23 mouse cellular contexts compared by ENCODE assay signal in the genomic region with DNA sequence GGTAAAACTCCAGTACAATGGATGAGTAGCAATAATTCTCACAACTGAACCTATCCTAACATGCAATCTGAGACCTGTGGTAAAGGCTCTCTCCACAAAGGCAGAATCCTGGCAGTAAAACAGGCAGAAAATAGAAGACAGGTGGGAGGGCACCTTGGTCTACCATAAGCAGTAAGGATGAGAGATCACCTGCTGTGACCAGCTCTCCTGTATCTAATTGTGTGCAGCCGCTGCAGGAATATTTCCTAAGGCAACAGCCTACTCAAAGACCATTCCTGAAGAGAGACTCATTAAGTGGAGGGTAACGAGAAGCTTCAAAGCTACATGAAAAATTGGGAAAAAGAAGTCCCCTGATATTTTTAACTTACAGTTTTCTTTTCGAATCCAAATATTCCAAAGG.
"Had no signal": no experiment of that assay in that cellular context is flagged by ENCODE, and none has a peak within 500 bp of the region (broad histone marks: within the 10 kb centered on the region; RNA-seq: fewer than 3 reads in every experiment).

No protein-coding gene starts in this region.

- H3K9me3 ChIP-seq: limb, embryonic 10.5 days; limb, embryonic 13.5 days; liver, embryonic 12.5 days; liver, embryonic 15.5 days; lung, embryonic 15.5 days; midbrain, embryonic 10.5 days had no signal

- H3K9ac ChIP-seq: limb, embryonic 13.5 days; liver, embryonic 12.5 days; liver, embryonic 15.5 days; lung, embryonic 15.5 days had no signal

- H3K27me3 ChIP-seq: limb, embryonic 13.5 days; liver, embryonic 12.5 days; liver, embryonic 15.5 days; lung, embryonic 15.5 days; megakaryocyte, embryonic 14.5 days had no signal

- H3K4me3 ChIP-seq: layer of hippocampus, adult 2 months; limb, embryonic 10.5 days; limb, embryonic 13.5 days; liver, embryonic 12.5 days; liver, embryonic 15.5 days; lung, embryonic 15.5 days; megakaryocyte, embryonic 14.5 days; midbrain, embryonic 10.5 days had no signal

- H3K4me2 ChIP-seq: limb, embryonic 13.5 days; liver, embryonic 12.5 days; liver, embryonic 15.5 days; lung, embryonic 15.5 days had no signal

- H3K4me1 ChIP-seq: limb, embryonic 10.5 days; limb, embryonic 13.5 days; liver, embryonic 12.5 days; liver, embryonic 15.5 days; lung, embryonic 15.5 days; megakaryocyte, embryonic 14.5 days; midbrain, embryonic 10.5 days had no signal

- ATAC-seq: liver, embryonic 12.5 days; midbrain, embryonic 16.5 days had no signal

- DNase-seq: kidney, postnatal 25 days; layer of hippocampus, adult 9-11 months; liver; lung, adult 18-20 months; lung, postnatal 10 days; lung, postnatal 36 days; right cerebral cortex, adult 18-20 months; right cerebral cortex, postnatal 14 days; right cerebral cortex, postnatal 4 days; thymus, adult 2 months; thymus, postnatal 14 days; thymus, postnatal 4 days had no signal

- H3K36me3 ChIP-seq: limb, embryonic 10.5 days; limb, embryonic 13.5 days; liver, embryonic 12.5 days; liver, embryonic 15.5 days; lung, embryonic 15.5 days had no signal

- H3K27ac ChIP-seq: kidney, postnatal 0 days; layer of hippocampus, adult 2 months; limb, embryonic 10.5 days; limb, embryonic 13.5 days; liver, embryonic 12.5 days; liver, embryonic 15.5 days; lung, embryonic 15.5 days; midbrain, embryonic 10.5 days; stomach, postnatal 0 days had no signal
